Mouse (Mus musculus) neural tube, embryonic 11.5 days (tissue): ENCODE results near the gene Nhsl2. TPM values are rescaled to one million over a fixed set of nuclear protein-coding genes. Genes with fewer than 3 reads are reported as not detected.

ENCODE experiments used
- ATAC-seq: fragments of 200-750 bp; cut with Nextera tagmentation; 2 replicates; pipeline ENCODE4 v1.8.0; 2017; ENCODE audit warnings: moderate number of reproducible peaks, mild to moderate bottlenecking, moderate TSS enrichment, moderate library complexity; ENCODE audit not compliant: insufficient read depth, low FRiP score, low TSS enrichment
- DNase-seq: peaks from one replicate; pipeline ENCODE4 v3.0.0-alpha.2; 2015; ENCODE audit warnings: low spot score
- H3K27ac ChIP-seq: fragments of 300-500 bp; sonication (generic); 2 replicates; pipeline ENCODE4 v1.5.1; 2014; ENCODE audit warnings: low read depth, mild to moderate bottlenecking, low read length
- H3K27me3 ChIP-seq: fragments of 300-500 bp; sonication (generic); 2 replicates; pipeline ENCODE4 v1.6.1; 2014; ENCODE audit warnings: mild to moderate bottlenecking, low read length, mixed read lengths; ENCODE audit not compliant: control insufficient read depth, insufficient read depth
- H3K36me3 ChIP-seq: fragments of 300-500 bp; sonication (generic); 2 replicates; pipeline ENCODE4 v1.6.1; 2014; ENCODE audit warnings: mild to moderate bottlenecking, low read length, moderate library complexity, mixed read lengths; ENCODE audit not compliant: control insufficient read depth, insufficient read depth
- H3K4me1 ChIP-seq: fragments of 300-500 bp; sonication (generic); 2 replicates; pipeline ENCODE4 v1.6.1; 2014; ENCODE audit warnings: low read length, mixed read lengths; ENCODE audit not compliant: control insufficient read depth, insufficient read depth
- H3K4me2 ChIP-seq: fragments of 300-500 bp; sonication (generic); 2 replicates; pipeline ENCODE4 v1.6.1; 2014; ENCODE audit warnings: low read depth, mild to moderate bottlenecking, moderate library complexity
- H3K4me3 ChIP-seq: fragments of 300-500 bp; sonication (generic); 2 replicates; pipeline ENCODE4 v1.5.1; 2014; ENCODE audit warnings: low read depth, low read length
- H3K9ac ChIP-seq: fragments of 300-500 bp; sonication (generic); 2 replicates; pipeline ENCODE4 v1.6.1; 2014; ENCODE audit warnings: mild to moderate bottlenecking, low read length
- H3K9me3 ChIP-seq: fragments of 300-500 bp; sonication (generic); 2 replicates; pipeline ENCODE4 v1.6.1; 2016; ENCODE audit warnings: low read length; ENCODE audit not compliant: control insufficient read depth
- WGBS: fragments of 180-500 bp; shearing (Covaris S2); extraction: QIAGEN DNeasy Blood & Tissue Kit; methylation state at CpG from one replicate; pipeline ENCODE4 v1.1.7; 2014; 5-methylcytosine and 5-hydroxymethylcytosine counted together
- polyA plus RNA-seq: library from polyadenylated mRNA; unstranded; fragments of >200 nt; fragmentation: Nextera tagmentation; extraction: Ambion mirVana; gene quantifications from 2 replicates; pipeline ENCODE4 v1.2.1, GENCODE M21; 2014

Nhsl2 gene
- polyA plus RNA-seq, 1 experiment from 2014 or later, result 11.6 TPM

- WGBS, result 48% methylated on average over 2 of the region's 2 CpGs
- H3K4me1 ChIP-seq, result no peaks in the 10 kb centered on the region
- H3K4me3 ChIP-seq, result no peak overlapping the region
- peaks cover 6% of the 10 kb centered on the region; the same call in 1 of the 2 replicates for H3K27me3 ChIP-seq
- H3K36me3 ChIP-seq, result no peaks in the 10 kb centered on the region
- no peaks in the 10 kb centered on the region for H3K9me3 ChIP-seq
- H3K27ac ChIP-seq, result no peak overlapping the region
- ATAC-seq (no peak), DNase-seq (no peak)
- H3K4me2 ChIP-seq, result no peak overlapping the region
- no peak overlapping the region for H3K9ac ChIP-seq
Observed at GRCm38 (mm10) chrX:101981450-101981849, 132.3 kb downstream of the Nhsl2 start.

DNA sequence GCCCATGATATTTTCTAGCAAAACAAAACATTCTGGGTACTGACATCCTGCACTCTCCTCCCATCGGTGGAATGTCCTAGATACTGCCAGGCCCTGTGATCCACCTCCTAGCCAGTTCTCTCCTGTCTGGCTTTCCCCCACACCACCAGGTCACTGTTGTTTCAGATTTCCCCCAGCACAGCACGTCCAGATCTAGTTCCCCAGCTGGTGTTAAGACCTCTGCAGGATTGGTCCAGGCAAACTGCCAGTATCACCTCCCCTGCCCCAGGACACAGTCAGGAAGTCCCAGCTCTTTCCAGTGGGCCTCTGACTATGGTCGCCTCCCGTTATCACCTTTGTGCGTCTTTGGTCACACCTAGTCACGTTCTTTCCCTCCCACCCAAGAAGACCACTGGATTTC is 134.5 kb downstream of the Nhsl2 start:
- no peak overlapping the region for H3K4me2 ChIP-seq
- DNase-seq (no peak), ATAC-seq (no peak)
- H3K36me3 ChIP-seq, result no peaks in the 10 kb centered on the region
- H3K27me3 ChIP-seq, result peaks cover 3% of the 10 kb centered on the region; the same call in 1 of the 2 replicates
- H3K4me3 ChIP-seq, result no peak overlapping the region
- H3K9me3 ChIP-seq, result no peaks in the 10 kb centered on the region
- no peak overlapping the region for H3K27ac ChIP-seq
- 65% methylated on average over 6 of the region's 6 CpGs for WGBS
- no peaks in the 10 kb centered on the region for H3K4me1 ChIP-seq
- no peak overlapping the region for H3K9ac ChIP-seq

DNA sequence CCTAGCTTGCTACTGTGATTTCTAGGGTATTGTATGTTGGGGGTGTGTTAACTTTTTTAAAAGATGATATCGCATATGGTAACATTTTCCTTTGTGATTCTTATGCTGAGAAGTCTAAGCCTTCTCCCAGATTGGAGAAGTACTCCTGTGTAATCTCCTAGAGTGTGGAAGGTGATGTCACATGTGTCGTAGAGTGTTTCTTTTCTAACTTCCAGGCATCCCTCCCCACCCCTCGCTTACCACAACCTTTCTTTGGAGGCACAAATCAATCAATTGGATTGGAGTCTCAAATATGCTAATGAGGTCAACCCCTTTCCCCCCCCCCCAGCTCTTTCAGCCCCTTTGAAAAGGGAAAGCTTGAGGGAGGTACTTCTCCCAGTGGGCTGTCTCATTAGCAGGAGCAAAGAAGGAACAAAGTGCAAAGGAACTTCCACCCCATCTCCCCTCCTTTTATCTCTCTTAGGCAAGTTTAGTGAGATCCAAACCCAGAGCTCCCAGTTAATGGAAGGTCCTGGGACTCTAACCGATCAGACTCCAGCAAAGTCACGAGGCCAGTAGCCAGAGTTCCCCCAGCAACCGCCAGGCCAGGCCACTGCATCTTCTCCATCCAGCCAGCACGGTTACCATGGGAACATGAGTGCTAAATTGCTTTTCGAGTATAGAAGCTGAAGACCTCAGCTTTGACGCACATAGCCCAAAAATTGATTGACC is 137.6 kb downstream of the Nhsl2 start:
- Histone ChIP-seq H3K27ac (no peak overlapping the region), H3K4me1 (no peaks in the 10 kb centered on the region), H3K9me3 (no peaks in the 10 kb centered on the region), H3K4me3 (no peak overlapping the region), H3K27me3 (peaks cover 3% of the 10 kb centered on the region; the same call in 1 of the 2 replicates), H3K4me2 (no peak overlapping the region), H3K9ac (no peak overlapping the region), H3K36me3 (no peaks in the 10 kb centered on the region)
- WGBS, result 32% methylated on average over 9 of the region's 9 CpGs
- ATAC-seq, result 0 out of 2 replicates have a peak, but pooled peaks have one; percentile 45
- peak; percentile 50 for DNase-seq

DNA sequence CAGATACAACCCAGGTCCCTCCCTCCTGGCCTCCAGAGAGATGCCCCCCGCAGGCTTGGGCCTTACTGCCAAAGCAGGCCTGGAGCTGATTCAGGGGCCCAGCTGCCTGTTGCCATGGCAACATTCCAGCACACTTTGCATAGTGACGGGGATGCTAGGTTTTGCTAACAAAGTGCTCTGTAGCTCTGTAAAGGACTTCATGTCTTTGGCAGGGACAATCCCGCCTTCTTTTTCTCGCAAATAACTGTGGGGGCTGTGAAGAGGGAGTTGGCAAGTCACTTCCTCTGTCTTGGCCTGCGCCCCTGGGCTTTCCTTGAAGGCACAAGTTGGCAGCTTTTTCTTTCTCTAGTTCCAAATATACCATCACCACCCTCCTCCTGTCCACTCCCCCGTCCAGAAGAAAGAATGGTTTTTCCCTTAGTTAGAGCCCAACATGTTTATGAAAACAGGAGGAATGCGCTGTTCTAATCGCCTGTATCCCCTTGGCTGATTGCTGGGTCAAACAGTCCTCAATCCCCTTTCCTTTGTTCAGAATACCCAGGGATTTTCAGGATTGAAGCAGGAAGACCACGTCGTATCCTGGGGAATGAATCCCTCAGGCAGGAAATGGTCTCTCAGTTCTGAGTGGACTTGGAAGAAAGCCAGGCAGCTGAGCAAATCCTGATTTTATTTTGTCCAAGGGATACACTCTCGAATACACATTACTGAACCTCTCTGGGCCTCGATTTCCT is 144.8 kb downstream of the Nhsl2 start:
- Histone ChIP-seq H3K4me3 (no peak overlapping the region), H3K4me1 (no peaks in the 10 kb centered on the region), H3K36me3 (no peaks in the 10 kb centered on the region), H3K9me3 (no peaks in the 10 kb centered on the region), H3K4me2 (no peak overlapping the region), H3K9ac (no peak overlapping the region), H3K27ac (0 out of 2 replicates have a peak overlapping the region, but pooled peaks have one; percentile 14), H3K27me3 (no peaks in the 10 kb centered on the region; the same call in 1 of the 2 replicates)
- 37% methylated on average over 12 of the region's 12 CpGs for WGBS
- ATAC-seq (peak; percentile 72), DNase-seq (peak; percentile 67)

DNA sequence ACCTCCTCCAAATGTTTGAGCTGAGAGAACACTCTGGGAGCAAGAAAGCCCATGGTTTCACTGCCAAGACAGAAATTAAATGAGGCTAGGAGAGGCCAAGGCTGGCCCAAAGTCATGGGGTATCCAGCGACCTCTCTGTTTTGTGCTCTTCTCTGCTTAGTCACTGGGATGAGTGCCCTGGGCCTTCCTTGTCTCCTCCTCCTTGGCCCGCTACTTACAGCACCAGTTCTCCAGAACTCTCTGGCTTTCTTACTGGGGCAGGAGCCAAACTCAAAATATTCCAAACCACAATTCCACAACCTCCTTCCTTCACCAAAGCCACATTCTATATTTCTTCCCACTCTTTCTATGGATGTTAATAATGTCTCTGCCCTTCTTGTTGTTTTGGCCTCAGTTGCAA is 147.5 kb downstream of the Nhsl2 start:
- H3K9ac ChIP-seq, result no peak overlapping the region
- H3K4me2 ChIP-seq, result no peak overlapping the region
- DNase-seq, result no peak
- 97% methylated on average over 2 of the region's 2 CpGs for WGBS
- H3K27me3 ChIP-seq, result no peaks in the 10 kb centered on the region; the same call in 1 of the 2 replicates
- no peak overlapping the region for H3K4me3 ChIP-seq
- H3K36me3 ChIP-seq, result no peaks in the 10 kb centered on the region
- no peak for ATAC-seq
- no peak overlapping the region for H3K27ac ChIP-seq
- no peaks in the 10 kb centered on the region for H3K4me1 ChIP-seq
- no peaks in the 10 kb centered on the region for H3K9me3 ChIP-seq

- WGBS, result 24% methylated on average over 20 of the region's 20 CpGs
- H3K9ac ChIP-seq, result peak overlapping the region; percentile 10; the same call in 1 of the 2 replicates
- H3K27me3 ChIP-seq, result peaks cover 15% of the 10 kb centered on the region
- H3K4me2 ChIP-seq, result peak overlapping the region; percentile 40
- H3K9me3 ChIP-seq, result no peaks in the 10 kb centered on the region
- H3K4me3 ChIP-seq, result peak overlapping the region; percentile 16
- peak; percentile 68 for ATAC-seq
- 0 out of 2 replicates have a peak, but pooled peaks cover 3% of the 10 kb centered on the region for H3K4me1 ChIP-seq
- H3K36me3 ChIP-seq, result no peaks in the 10 kb centered on the region
- no peak overlapping the region for H3K27ac ChIP-seq
- peak; percentile 54 for DNase-seq
Observed at GRCm38 (mm10) chrX:102003632-102004315, 154.6 kb downstream of the Nhsl2 start.

- peak overlapping the region; percentile 40 for H3K4me2 ChIP-seq
- H3K4me1 ChIP-seq, result 0 out of 2 replicates have a peak, but pooled peaks cover 3% of the 10 kb centered on the region
- peaks cover 15% of the 10 kb centered on the region for H3K27me3 ChIP-seq
- 10% methylated on average over 7 of the region's 7 CpGs for WGBS
- no peak for ATAC-seq
- DNase-seq, result no peak
- no peak overlapping the region for H3K27ac ChIP-seq
- H3K9me3 ChIP-seq, result no peaks in the 10 kb centered on the region
- H3K36me3 ChIP-seq, result no peaks in the 10 kb centered on the region
- peak overlapping the region; percentile 16 for H3K4me3 ChIP-seq
- no peak overlapping the region for H3K9ac ChIP-seq
Observed at GRCm38 (mm10) chrX:102004370-102004769, 155.2 kb downstream of the Nhsl2 start.

DNA sequence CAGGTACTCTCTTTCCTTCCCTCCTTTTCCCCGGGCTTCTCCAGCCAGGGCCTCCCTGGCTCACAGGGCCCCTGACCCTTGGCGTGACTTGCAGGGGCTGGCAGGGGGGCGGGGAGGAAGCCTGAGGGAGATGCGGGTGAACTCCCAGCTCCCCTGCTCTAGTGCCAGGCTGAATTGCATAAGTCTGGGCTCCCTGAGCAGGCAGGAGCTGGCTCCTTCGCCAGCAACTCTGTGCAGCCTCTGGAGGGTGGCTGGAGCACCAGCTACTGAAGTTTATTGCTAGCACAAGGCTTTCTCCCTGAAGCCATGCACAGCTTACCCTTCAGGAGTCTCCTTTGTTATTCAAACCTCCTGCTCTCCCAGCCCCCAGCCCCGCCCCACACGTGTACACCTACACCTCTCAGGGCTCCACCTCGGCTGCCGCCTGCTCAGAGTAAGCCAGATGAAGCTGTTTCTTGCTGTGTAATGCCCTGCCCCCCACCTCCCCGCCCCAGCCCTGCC is 156.0 kb downstream of the Nhsl2 start:
- Histone ChIP-seq H3K9ac (no peak overlapping the region; the same call in 1 of the 2 replicates), H3K4me2 (peak overlapping the region; percentile 42), H3K4me1 (0 out of 2 replicates have a peak, but pooled peaks cover 3% of the 10 kb centered on the region), H3K36me3 (no peaks in the 10 kb centered on the region), H3K27ac (no peak overlapping the region), H3K27me3 (peaks cover 15% of the 10 kb centered on the region), H3K9me3 (no peaks in the 10 kb centered on the region), H3K4me3 (0 out of 2 replicates have a peak overlapping the region, but pooled peaks have one; percentile 15)
- no peak for DNase-seq
- WGBS, result 9% methylated on average over 10 of the region's 10 CpGs
- ATAC-seq, result no peak
